18 mouse cellular contexts compared by ENCODE assay signal in the genomic region with DNA sequence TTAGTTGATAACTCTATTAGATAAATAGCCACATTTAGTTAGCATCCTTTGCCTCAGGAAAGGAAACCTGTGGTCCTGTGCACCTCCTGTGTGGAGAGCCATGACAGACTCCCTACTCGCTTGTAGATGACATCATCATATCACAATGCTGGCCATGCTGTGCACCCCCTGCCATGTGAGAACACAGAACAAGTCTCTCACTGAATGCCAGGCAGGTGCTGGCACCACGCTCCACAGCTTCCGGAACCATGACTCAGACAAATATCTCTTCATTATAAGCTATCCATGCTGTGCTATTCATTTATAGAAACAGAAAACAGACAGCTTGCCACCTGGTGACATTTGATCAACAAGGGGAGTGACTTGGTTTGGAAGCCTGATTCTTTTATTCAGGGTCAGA.
DNase-seq lines count a peak whose midpoint lies in the region; ATAC-seq and TF ChIP-seq lines count a peak whose summit lies in the region.
"Had no signal": no experiment of that assay in that cellular context is flagged by ENCODE, and none has a peak within 500 bp of the region (broad histone marks: within the 10 kb centered on the region; RNA-seq: fewer than 3 reads in every experiment).

No protein-coding gene starts in this region.

- no peaks in the 10 kb centered on the region for H3K36me3 ChIP-seq in midbrain, postnatal 0 days (ENCODE audit: insufficient read depth, low read length)
- no peaks in the 10 kb centered on the region for H3K36me3 ChIP-seq in midbrain, embryonic 14.5 days (ENCODE audit: control insufficient read depth, insufficient read depth, low read length)
- H3K36me3 ChIP-seq: embryonic facial prominence, embryonic 10.5 days; hindbrain, embryonic 12.5 days; intestine, embryonic 15.5 days; limb, embryonic 13.5 days; midbrain, embryonic 10.5 days had no signal

- no peak overlapping the region for H3K27ac ChIP-seq in midbrain, postnatal 0 days (ENCODE audit: low read depth, low read length)
- H3K27ac ChIP-seq in midbrain, embryonic 14.5 days (replicated peaks; ENCODE audit: low read depth, low read length), result no peak overlapping the region
- H3K27ac ChIP-seq: embryonic facial prominence, embryonic 10.5 days; heart, adult 2 months; hindbrain, embryonic 12.5 days; intestine, embryonic 15.5 days; limb, embryonic 13.5 days; midbrain, embryonic 10.5 days had no signal

- H3K9me3 ChIP-seq in midbrain, postnatal 0 days (ENCODE audit: low read length), result no peaks in the 10 kb centered on the region
- no peaks in the 10 kb centered on the region for H3K9me3 ChIP-seq in midbrain, embryonic 14.5 days (ENCODE audit: control insufficient read depth, low read length)
- H3K9me3 ChIP-seq: embryonic facial prominence, embryonic 10.5 days; hindbrain, embryonic 12.5 days; intestine, embryonic 15.5 days; limb, embryonic 13.5 days; midbrain, embryonic 10.5 days had no signal

- H3K9ac ChIP-seq in midbrain, postnatal 0 days (replicated peaks; ENCODE audit: low read length, poor library complexity, severe bottlenecking), result no peak overlapping the region
- no peak overlapping the region for H3K9ac ChIP-seq in midbrain, embryonic 14.5 days (replicated peaks; ENCODE audit: low read length)
- H3K9ac ChIP-seq: hindbrain, embryonic 12.5 days; intestine, embryonic 15.5 days; limb, embryonic 13.5 days had no signal

- DNase-seq in midbrain, postnatal 0 days (ENCODE audit: low spot score), result peak; percentile 50
- no peak for DNase-seq in midbrain, embryonic 14.5 days
- peak; percentile 68 to 70 for DNase-seq in cerebellum, adult 18-20 months
- DNase-seq in layer of hippocampus, adult 11-12 months (ENCODE audit: low spot score), result peak; percentile 37
- DNase-seq in thymus, postnatal 14 days, result no peak
- no peak for DNase-seq in adrenal gland, adult (ENCODE audit: inconsistent age in 2 of 2, low spot score in 1 of 2)
- DNase-seq in spleen, postnatal 14 days (ENCODE audit: low spot score in 2 of 2), result no peak
- DNase-seq: adrenal gland, postnatal 25 days; heart, adult 2 months; kidney, postnatal 10 days; lung, postnatal 14 days; right cerebral cortex, adult 18-20 months; spleen, adult 18-20 months had no signal

- WGBS in midbrain, postnatal 0 days, result 50% methylated on average over 3 of the region's 3 CpGs
- 63% methylated on average over 3 of the region's 3 CpGs for WGBS in midbrain, embryonic 14.5 days

- H3K4me2 ChIP-seq in midbrain, postnatal 0 days (ENCODE audit: low read depth, low read length, poor library complexity, severe bottlenecking), result no peak overlapping the region
- no peak overlapping the region for H3K4me2 ChIP-seq in midbrain, embryonic 14.5 days (ENCODE audit: low read length)
- H3K4me2 ChIP-seq: hindbrain, embryonic 12.5 days; intestine, embryonic 15.5 days; limb, embryonic 13.5 days had no signal

- H3K27me3 ChIP-seq in midbrain, postnatal 0 days (ENCODE audit: insufficient read depth, low read length), result no peaks in the 10 kb centered on the region
- no peaks in the 10 kb centered on the region for H3K27me3 ChIP-seq in midbrain, embryonic 14.5 days (ENCODE audit: control insufficient read depth, insufficient read depth, low read length)
- H3K27me3 ChIP-seq: hindbrain, embryonic 12.5 days; intestine, embryonic 15.5 days; limb, embryonic 13.5 days had no signal

- H3K4me1 ChIP-seq in midbrain, postnatal 0 days (ENCODE audit: insufficient read depth, low read length), result no peaks in the 10 kb centered on the region
- H3K4me1 ChIP-seq in midbrain, embryonic 14.5 days (ENCODE audit: control insufficient read depth, insufficient read depth, low read length), result no peaks in the 10 kb centered on the region
- H3K4me1 ChIP-seq: hindbrain, embryonic 12.5 days; intestine, embryonic 15.5 days had no signal

- ATAC-seq in midbrain, postnatal 0 days (ENCODE audit: low FRiP score), result no peak
- ATAC-seq in midbrain, embryonic 14.5 days (ENCODE audit: low FRiP score, low TSS enrichment), result no peak
- ATAC-seq: intestine, embryonic 15.5 days had no signal

- no peak overlapping the region for H3K4me3 ChIP-seq in midbrain, postnatal 0 days (ENCODE audit: low read depth, low read length)
- H3K4me3 ChIP-seq in midbrain, embryonic 14.5 days (replicated peaks; ENCODE audit: low read depth, low read length), result no peak overlapping the region
- H3K4me3 ChIP-seq: embryonic facial prominence, embryonic 10.5 days; heart, adult 2 months; hindbrain, embryonic 12.5 days; intestine, embryonic 15.5 days; limb, embryonic 13.5 days; midbrain, embryonic 10.5 days had no signal

- no peak for TF ChIP-seq CTCF in midbrain, postnatal 0 days (IDR thresholded peaks at IDR 0.05)

Comparison
In these comparisons a context has a peak if more than half of its experiments do, and no peak if none do; other contexts are left out.
1. DNase-seq: peak in midbrain, postnatal 0 days (single experiment), cerebellum, adult 18-20 months (2 of 2) and layer of hippocampus, adult 11-12 months (single experiment); none in midbrain, embryonic 14.5 days (single experiment), thymus, postnatal 14 days (single experiment), adrenal gland, adult (0 of 2) and spleen, postnatal 14 days (0 of 2).